Mouse (Mus musculus) stomach, embryonic 15.5 days (tissue): ENCODE measurements around the gene Abhd16a. TPM values are rescaled to one million over a fixed set of nuclear protein-coding genes. Genes with fewer than 3 reads are reported as not detected.

Experiments
- ATAC-seq: fragments of 200-750 bp; cut with Nextera tagmentation; 2 replicates; pipeline ENCODE4 v1.8.0; 2017; ENCODE audit warnings: low read depth, moderate number of reproducible peaks, moderate TSS enrichment; ENCODE audit not compliant: insufficient read depth, low FRiP score
- H3K27ac ChIP-seq: fragments of 300-500 bp; sonication (generic); 2 replicates; pipeline ENCODE4 v1.5.1; 2015; ENCODE audit warnings: mild to moderate bottlenecking, inconsistent platforms
- H3K27me3 ChIP-seq: fragments of 300-500 bp; sonication (generic); replicated peaks from 2 replicates; pipeline ENCODE4 v1.6.1; 2015; ENCODE audit warnings: inconsistent platforms
- H3K36me3 ChIP-seq: fragments of 300-500 bp; sonication (generic); 2 replicates; pipeline ENCODE4 v1.6.1; 2015; ENCODE audit warnings: inconsistent platforms
- H3K4me1 ChIP-seq: fragments of 300-500 bp; sonication (generic); 2 replicates; pipeline ENCODE4 v1.6.1; 2015; ENCODE audit warnings: inconsistent platforms
- H3K4me2 ChIP-seq: fragments of 300-500 bp; sonication (generic); 2 replicates; pipeline ENCODE4 v1.6.1; 2015; ENCODE audit warnings: mild to moderate bottlenecking, inconsistent platforms
- H3K4me3 ChIP-seq: fragments of 300-500 bp; sonication (generic); replicated peaks from 2 replicates; pipeline ENCODE4 v1.5.1; 2015; ENCODE audit warnings: inconsistent platforms
- H3K9ac ChIP-seq: fragments of 300-500 bp; sonication (generic); 2 replicates; pipeline ENCODE4 v1.6.1; 2015; ENCODE audit warnings: inconsistent platforms
- H3K9me3 ChIP-seq: fragments of 300-500 bp; sonication (generic); 2 replicates; pipeline ENCODE4 v1.6.1; 2016; ENCODE audit warnings: inconsistent platforms
- WGBS: fragments of 180-500 bp; shearing (Covaris S2); methylation state at CpG from one replicate; pipeline ENCODE4 v1.1.7; 2015; 5-methylcytosine and 5-hydroxymethylcytosine counted together
- polyA plus RNA-seq: library from polyadenylated mRNA; unstranded; fragments of >200 nt; fragmentation: Nextera tagmentation; extraction: Ambion mirVana; gene quantifications from 2 replicates; pipeline ENCODE4 v1.2.1, GENCODE M21; 2015

Gene Abhd16a
- polyA plus RNA-seq, 1 experiment from 2014 or later = 97.8 TPM

DNA sequence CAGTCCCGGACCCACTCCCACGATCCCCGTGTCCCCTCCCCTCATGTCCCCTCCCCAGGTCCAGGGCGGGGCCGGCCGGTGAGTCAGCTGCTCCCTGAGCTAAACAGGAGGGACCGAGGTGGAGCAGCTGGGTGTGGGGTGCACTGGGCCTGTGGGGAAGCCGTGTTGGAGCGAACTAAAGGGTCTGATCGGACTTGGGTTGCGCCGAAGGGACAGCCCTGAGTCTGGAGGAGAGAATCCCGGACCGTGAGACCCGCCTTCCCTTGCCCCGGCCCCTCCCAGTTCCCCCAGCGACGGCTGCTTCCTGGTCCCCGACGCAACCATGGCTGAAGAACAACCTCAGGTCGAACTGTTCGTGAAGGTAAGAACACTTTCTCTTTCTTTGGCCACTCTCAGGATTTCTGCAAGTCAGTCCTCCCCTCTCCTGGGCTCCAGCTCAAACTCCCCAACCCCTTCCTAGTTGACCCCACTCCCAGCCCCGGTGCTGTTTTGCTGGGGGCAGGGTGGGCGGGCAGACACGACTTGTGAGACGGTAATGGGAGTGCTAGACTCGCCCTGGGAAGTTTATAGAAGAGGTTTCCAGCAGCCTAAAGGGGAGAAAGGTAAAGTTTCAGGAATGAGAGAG, 38.8 kb upstream of the Abhd16a start:
- peak overlapping the region; percentile 70 for H3K9ac ChIP-seq
- peak overlapping the region; percentile 98 for H3K27ac ChIP-seq
- peak; percentile 10; the same call in 1 of the 2 replicates for ATAC-seq
- peak overlapping the region; percentile 80 for H3K4me2 ChIP-seq
- H3K9me3 ChIP-seq = no peaks in the 10 kb centered on the region
- H3K36me3 ChIP-seq = peaks cover 18% of the 10 kb centered on the region
- peak overlapping the region; percentile 65 for H3K4me3 ChIP-seq
- WGBS = under 1% methylated on average over 27 of the region's 27 CpGs
- H3K27me3 ChIP-seq = no peaks in the 10 kb centered on the region
- H3K4me1 ChIP-seq = peaks cover 41% of the 10 kb centered on the region

DNA sequence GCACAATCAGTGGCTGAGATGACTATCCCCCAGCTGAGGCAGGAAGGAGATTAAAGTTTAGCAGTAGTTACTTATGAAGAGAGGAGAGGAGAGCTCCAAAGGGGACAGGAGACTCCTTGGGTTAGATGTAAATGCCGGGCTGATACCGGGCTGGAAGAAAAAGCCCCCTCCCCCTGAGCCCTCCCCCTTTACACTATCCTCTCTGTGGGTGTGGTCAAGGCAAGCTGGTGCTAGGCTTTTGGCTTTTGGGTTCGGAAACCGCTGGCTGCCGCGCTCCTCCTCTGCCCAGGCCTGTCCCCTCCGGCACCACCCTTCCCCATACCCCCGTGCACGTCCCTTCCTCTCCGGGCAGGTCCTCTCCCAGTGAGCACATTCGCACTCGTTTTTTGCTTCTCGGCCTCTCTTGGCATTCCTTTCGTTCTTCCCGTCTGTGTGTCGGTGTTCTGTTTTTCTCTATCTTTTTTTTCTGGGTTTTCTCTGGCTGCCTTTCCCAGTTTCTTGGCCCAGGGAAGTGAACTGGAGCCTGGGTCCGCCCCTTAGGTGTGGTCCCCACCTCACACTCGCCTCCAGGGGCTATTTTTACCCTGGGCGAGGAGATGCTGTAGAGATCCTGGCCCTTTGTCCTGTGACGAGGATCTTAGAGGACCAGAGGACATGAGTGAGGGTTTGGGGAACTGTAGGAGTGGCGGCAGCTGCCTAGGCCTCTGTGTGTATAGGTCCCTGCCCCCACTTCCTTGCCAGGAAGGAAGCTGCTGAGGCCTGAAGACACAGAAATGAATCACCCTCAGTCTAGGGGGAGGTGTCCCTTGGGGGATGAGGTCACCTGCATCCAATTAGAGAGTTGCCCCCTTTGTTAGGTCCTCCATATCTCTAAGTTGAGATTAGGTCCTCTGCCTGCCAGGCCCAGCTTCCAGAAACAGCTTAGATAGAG, 37.6 kb upstream of the Abhd16a start:
- H3K9me3 ChIP-seq = no peaks in the 10 kb centered on the region
- WGBS = under 1% methylated on average over 21 of the region's 21 CpGs
- H3K9ac ChIP-seq = peak overlapping the region; percentile 78
- peaks cover 32% of the 10 kb centered on the region for H3K4me1 ChIP-seq
- H3K4me3 ChIP-seq = peak overlapping the region; percentile 65
- H3K36me3 ChIP-seq = peaks cover 28% of the 10 kb centered on the region
- ATAC-seq = peak; percentile 54
- no peaks in the 10 kb centered on the region for H3K27me3 ChIP-seq
- peak overlapping the region; percentile 80 for H3K4me2 ChIP-seq
- peak overlapping the region; percentile 98 for H3K27ac ChIP-seq

DNA sequence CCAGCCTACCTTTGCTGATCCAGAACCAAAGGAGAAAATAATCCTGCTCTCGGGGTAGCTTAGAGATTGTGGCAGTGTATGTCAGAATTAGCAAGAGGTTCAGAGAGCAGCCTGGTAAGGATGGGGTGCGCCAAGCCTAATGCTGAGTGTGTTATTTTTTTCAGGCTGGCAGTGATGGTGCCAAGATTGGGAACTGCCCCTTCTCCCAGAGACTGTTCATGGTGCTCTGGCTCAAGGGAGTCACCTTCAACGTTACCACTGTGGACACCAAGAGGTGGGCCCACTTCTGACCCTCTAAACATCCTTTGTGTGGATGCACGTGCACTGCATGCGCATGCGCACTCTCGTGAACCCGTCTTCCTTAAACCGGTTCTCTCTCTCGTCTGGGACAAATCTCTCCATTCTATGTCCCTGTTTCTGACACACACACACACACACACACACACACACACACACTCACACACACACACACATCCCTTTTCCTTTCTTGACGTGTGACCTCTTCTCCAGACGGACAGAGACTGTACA, 36.7 kb upstream of the Abhd16a start:
- H3K36me3 ChIP-seq = peaks cover 32% of the 10 kb centered on the region
- peak overlapping the region; percentile 65 for H3K4me3 ChIP-seq
- 72% methylated on average over 12 of the region's 12 CpGs for WGBS
- no peaks in the 10 kb centered on the region for H3K27me3 ChIP-seq
- H3K4me2 ChIP-seq = peak overlapping the region; percentile 80
- peak overlapping the region; percentile 78; the same call in 1 of the 2 replicates for H3K9ac ChIP-seq
- ATAC-seq = no peak
- peak overlapping the region; percentile 98 for H3K27ac ChIP-seq
- no peaks in the 10 kb centered on the region for H3K9me3 ChIP-seq
- peaks cover 29% of the 10 kb centered on the region for H3K4me1 ChIP-seq

DNA sequence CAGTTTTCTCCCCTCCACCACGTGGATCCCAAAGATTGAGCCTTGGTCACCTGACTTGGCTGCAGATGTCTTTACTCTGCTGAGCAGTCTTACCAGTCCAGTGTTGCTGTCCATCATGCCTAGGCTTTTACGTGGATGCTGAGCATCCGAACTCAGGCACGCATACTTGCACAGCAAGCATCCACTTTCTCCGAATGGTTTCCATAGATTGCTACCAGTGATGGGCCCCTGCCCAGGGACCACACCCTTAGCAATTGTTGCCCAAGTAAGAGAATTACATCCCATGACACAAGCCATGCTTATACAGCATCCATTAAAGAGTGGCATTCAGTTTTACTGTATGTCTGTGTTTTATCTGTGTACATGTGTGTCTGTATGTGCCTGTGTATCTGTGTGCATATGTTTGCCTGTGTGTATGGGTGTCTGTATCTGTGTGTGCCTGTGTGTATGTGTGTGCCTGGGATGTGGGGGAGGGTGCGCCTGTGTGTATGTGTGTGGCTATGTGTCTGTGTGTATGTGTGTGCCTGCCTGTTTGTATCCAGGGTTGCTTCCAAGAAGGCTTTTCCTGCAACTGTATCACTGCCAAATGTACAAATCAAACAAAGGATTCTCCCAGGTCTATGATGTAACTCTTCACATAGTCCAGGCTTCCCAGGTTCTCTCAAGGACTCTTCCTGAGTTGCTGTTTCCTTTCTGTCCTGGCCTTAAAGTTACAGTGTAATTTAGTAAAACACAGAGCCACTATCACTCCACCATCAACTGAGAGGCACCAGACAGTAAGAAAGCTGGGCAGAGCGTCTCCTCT, 33.2 kb upstream of the Abhd16a start:
- no peak overlapping the region for H3K27ac ChIP-seq
- peaks cover 46% of the 10 kb centered on the region for H3K36me3 ChIP-seq
- H3K4me1 ChIP-seq = peaks cover 32% of the 10 kb centered on the region
- no peak overlapping the region for H3K9ac ChIP-seq
- H3K27me3 ChIP-seq = no peaks in the 10 kb centered on the region
- ATAC-seq = no peak
- WGBS = 85% methylated on average over 7 of the region's 7 CpGs
- no peak overlapping the region for H3K4me2 ChIP-seq
- no peaks in the 10 kb centered on the region for H3K9me3 ChIP-seq
- H3K4me3 ChIP-seq = no peak overlapping the region

DNA sequence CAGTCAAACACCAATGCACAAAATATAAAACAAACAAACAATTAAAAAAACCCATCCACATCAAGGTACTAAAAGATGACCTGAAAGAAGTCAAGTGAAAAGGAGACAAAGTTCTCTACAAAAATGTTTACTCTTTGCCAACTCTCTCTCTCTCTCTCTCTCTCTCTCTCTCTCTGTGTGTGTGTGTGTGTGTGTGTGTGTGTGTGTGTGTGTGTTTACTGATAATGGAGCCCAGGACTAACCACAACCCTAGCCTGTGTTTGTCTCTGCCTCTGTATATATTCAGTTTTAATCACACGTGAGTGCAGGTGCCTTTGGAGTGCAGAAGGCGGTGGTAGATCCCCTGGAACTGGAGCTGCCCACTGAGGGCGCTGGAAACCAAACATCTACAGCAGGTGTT, 32.0 kb upstream of the Abhd16a start:
- Histone ChIP-seq H3K36me3 (peaks cover 55% of the 10 kb centered on the region), H3K9me3 (no peaks in the 10 kb centered on the region)
- no peak for ATAC-seq

DNA sequence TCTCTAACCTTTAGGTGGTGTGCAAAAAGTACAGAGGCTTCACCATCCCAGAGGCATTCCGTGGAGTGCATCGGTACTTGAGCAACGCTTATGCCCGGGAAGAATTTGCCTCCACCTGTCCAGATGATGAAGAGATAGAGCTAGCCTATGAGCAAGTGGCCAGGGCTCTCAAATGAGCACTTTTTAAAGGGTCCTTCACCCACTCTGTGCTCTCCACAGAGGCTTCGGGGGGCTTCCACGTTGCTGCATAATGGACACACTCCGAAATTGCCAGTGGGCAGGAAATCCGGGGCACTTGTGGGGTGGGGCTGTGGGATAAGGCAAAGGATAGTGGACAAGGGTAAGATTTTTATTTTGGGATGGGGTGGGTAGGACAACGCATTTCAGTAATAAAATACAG, 30.7 kb upstream of the Abhd16a start:
- Histone ChIP-seq H3K27me3 (no peaks in the 10 kb centered on the region), H3K36me3 (peaks cover 50% of the 10 kb centered on the region), H3K9ac (no peak overlapping the region), H3K9me3 (no peaks in the 10 kb centered on the region), H3K4me1 (peaks cover 39% of the 10 kb centered on the region), H3K4me3 (peak overlapping the region; percentile 69), H3K27ac (peak overlapping the region; percentile 91), H3K4me2 (no peak overlapping the region; the same call in 1 of the 2 replicates)
- WGBS = 56% methylated on average over 9 of the region's 9 CpGs
- ATAC-seq = no peak

More for the DNA sequence above, 32.0 kb upstream of the Abhd16a start:
- H3K27ac ChIP-seq = no peak overlapping the region
- WGBS = 68% methylated on average over 3 of the region's 3 CpGs
- no peak overlapping the region for H3K4me2 ChIP-seq
- no peaks in the 10 kb centered on the region for H3K27me3 ChIP-seq
- no peak overlapping the region for H3K9ac ChIP-seq
- no peak overlapping the region for H3K4me3 ChIP-seq
- H3K4me1 ChIP-seq = peaks cover 38% of the 10 kb centered on the region

DNA sequence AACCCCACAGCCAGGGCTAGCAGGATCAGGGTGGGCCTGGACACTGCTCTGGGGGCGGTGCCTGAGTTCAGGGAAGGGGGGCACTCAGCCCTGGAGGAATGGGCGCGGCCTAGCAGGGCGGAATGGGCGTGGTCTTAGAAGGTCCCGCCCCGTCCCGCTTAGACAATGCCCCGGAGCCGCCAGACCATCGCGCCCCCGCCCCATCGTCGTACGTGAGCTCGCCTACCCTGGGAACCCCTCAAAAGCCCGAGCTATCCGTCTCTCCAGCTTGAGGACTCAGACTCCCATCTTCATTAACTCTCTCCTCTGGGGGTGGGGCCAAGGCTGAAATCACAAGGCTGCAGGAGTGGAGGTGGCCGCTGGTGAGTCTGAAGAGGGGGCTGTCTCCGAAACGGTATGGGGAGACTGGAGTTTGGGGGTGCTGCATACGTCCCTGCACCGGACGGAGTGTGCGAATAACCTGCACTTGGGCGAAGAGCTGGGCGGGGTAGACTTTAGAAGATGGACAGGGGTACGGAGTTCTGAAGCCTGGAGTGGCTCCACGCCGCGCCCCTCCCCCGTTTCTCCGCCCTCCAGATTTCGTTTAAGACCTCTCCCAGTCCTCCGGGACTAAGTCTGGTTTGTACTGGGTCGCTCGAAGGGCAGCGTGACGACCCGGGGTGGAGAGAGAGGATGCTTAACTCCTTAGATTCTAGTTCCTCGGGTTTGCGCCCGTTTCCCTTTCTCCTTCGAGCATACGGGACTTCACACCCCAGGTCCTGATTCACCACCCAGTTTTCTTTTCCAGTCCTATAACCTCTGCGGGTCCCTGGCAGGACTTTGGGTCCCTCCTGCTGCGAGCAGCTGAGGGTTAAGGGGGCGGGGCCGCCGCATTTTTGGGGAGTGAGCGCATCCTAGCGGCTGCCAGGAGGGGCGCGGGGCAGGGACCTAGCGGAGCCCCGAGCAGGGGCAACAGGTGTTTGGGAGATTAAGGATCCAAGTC, 29.9 kb upstream of the Abhd16a start, which contains the start of gene Ddah2:
Gene Ddah2, plus strand, starts transcription at position 125 of the 982 bp plus-strand sequence.
- Histone ChIP-seq H3K4me2 (peak within 1 kb of the TSS; percentile 83), H3K9me3 (no peaks in the 10 kb centered on the region), H3K9ac (peak within 1 kb of the TSS; percentile 78), H3K36me3 (peaks cover 44% of the 10 kb centered on the region), H3K27ac (peak within 1 kb of the TSS; percentile 91), H3K27me3 (no peaks in the 10 kb centered on the region), H3K4me1 (peaks cover 43% of the 10 kb centered on the region), H3K4me3 (peak within 1 kb of the TSS; percentile 69)
- under 1% methylated on average over 57 of the region's 57 CpGs for WGBS
- peak; percentile 86 for ATAC-seq

DNA sequence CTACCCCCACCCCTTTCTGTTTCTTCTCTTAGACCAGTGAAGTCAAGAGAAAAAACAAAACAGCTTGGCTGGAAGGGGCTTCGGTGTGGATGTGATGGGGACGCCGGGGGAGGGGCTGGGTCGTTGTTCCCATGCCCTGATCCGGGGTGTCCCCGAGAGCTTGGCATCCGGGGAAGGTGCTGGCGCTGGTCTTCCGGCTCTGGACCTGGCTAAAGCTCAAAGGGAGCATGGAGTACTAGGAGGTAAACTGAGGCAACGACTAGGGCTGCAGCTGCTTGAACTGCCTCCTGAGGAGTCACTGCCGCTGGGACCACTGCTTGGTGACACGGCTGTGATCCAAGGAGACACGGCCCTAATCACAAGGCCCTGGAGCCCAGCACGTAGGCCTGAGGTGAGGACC, 29.0 kb upstream of the Abhd16a start:
- H3K4me3 ChIP-seq = peak overlapping the region; percentile 69
- no peak overlapping the region for H3K27ac ChIP-seq
- peak overlapping the region; percentile 36; the same call in 1 of the 2 replicates for H3K9ac ChIP-seq
- H3K36me3 ChIP-seq = peaks cover 38% of the 10 kb centered on the region
- peak overlapping the region; percentile 83 for H3K4me2 ChIP-seq
- H3K9me3 ChIP-seq = no peaks in the 10 kb centered on the region
- H3K27me3 ChIP-seq = no peaks in the 10 kb centered on the region
- ATAC-seq = no peak
- H3K4me1 ChIP-seq = peaks cover 51% of the 10 kb centered on the region
- 29% methylated on average over 14 of the region's 14 CpGs for WGBS

DNA sequence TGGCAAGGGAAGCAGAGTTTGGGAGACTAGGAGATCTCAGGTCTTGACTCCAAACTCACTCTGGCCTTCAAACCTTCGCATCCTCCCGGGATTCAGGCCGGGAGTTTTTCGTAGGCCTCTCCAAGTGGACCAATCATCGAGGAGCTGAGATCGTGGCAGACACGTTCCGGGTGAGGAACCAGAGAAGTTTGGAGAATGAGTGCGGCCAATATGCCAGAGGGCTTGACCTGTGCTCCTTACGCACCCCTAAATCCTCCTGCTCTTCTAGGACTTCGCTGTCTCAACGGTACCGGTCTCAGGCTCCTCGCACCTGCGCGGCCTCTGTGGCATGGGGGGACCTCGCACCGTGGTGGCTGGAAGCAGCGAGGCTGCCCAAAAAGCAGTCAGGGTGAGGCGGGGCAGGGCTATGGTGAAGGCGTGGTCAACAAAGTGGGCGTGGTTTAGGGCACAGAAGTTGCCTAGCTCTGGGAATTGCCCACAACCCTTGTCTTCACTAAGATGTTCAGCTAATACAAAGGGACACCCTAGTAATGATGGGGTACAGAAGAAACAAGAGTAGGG, 28.2 kb upstream of the Abhd16a start:
- WGBS = 58% methylated on average over 22 of the region's 22 CpGs
- Histone ChIP-seq H3K36me3 (peaks cover 33% of the 10 kb centered on the region), H3K4me2 (peak overlapping the region; percentile 83), H3K4me1 (peaks cover 58% of the 10 kb centered on the region), H3K27me3 (no peaks in the 10 kb centered on the region), H3K9me3 (no peaks in the 10 kb centered on the region), H3K9ac (no peak overlapping the region; the same call in 1 of the 2 replicates), H3K4me3 (peak overlapping the region; percentile 69), H3K27ac (no peak overlapping the region)
- ATAC-seq = no peak

DNA sequence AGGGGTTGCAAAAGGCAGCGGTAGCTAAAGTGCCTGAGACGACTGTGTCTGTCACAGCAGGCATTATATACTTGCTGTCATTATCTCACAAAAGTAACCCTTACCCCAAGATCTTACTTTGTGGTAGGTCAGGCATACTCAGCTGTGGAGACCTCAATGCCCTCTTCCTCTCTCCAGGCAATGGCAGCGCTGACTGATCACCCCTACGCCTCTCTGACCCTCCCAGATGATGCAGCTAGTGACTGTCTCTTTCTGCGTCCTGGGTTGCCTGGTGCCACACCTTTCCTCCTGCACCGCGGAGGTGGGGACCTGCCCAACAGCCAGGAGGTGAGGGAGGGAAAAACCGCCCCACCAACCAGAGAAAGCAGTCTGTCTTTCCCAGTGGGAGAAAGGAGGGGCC, 27.8 kb upstream of the Abhd16a start:
- Histone ChIP-seq H3K4me2 (0 out of 2 replicates have a peak overlapping the region, but pooled peaks have one; percentile 2), H3K9me3 (no peaks in the 10 kb centered on the region), H3K27me3 (no peaks in the 10 kb centered on the region), H3K9ac (no peak overlapping the region), H3K27ac (no peak overlapping the region), H3K4me1 (peaks cover 58% of the 10 kb centered on the region), H3K36me3 (peaks cover 28% of the 10 kb centered on the region), H3K4me3 (no peak overlapping the region)
- WGBS = 82% methylated on average over 8 of the region's 8 CpGs
- ATAC-seq = no peak
